Mouse (Mus musculus): ENCODE measurements around the gene Ace3. TPM values are rescaled to one million over a fixed set of nuclear protein-coding genes. Genes with fewer than 3 reads are reported as not detected.

Ace3 gene
- total RNA-seq, 2 experiments from 2014 or later: not detected

DNA sequence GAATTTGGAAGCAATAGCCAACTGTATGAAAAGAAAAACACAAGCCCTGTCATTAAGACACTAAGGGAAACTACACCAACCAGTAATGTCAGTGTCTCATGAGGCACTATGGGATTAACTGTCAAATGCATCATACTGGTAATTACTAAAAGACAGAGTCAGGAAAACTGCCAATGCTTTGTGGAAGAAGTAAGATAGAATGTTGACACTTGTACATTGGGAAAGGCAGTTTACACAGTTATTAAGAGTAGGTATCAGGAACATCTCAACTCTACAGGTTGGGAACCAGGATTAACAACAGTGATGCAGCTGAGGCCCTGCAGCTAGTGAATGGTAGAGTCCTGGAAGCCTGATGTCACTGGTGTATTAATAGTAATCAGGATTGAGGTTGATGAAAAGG lies 49.9 kb downstream of the Ace3 start:
- DNase-seq: no peak

DNA sequence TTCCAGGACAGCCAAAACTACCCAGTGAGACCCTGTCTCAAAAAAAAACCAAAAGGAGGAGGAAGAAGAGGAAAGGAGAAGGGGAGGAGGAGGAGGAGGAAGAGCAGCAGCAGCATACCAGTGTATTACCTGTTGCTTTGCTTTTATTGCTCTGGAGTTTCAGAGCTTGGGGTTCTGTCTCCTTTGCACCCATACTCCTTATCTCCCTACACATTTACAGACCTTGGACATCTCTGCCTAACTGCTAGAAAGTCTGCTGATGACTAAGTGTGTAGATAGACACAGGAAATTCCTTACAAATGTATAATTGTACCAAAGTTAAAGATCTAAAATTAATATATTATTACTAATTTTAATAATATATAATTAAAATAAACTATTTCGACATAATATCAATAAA lies 50.8 kb downstream of the Ace3 start:
- no peak for DNase-seq

DNA sequence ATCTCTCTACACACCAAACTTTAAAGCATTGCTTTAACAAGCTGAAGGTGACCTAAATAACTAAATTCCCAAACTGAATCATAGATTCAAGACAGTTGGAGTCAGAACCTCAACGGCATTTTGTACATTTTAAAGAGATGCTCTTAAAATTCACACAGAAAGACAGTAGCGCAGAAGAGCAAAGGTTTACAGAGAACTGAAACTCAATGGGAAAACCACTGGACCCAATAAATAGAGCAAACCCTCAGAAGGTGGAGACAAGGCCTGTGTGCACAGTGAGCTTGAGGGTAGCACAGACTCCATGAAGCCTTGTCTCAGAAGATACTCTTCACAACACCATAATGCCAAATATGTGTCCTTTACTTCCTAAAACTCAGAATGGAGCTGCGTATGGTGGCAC lies 51.3 kb downstream of the Ace3 start:
- DNase-seq: no peak

DNA sequence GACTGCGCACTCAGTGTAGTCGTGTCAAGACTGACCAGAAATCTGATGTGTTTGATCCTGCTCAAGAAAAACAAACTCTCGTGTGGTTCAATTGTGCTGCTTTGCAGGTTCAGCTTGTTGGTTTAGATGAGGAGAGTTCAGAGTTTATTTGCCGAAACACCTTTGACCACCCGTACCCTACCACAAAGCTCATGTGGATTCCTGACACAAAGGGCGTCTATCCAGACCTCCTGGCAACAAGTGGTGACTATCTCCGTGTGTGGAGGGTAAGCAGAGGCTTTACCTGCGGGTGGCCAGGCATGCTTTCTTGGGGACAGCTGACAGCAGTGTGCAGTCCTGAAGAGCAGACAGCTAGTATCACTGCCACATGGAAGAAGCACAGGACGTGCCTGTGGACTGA lies 52.1 kb downstream of the Ace3 start:
- no peak for DNase-seq

DNA sequence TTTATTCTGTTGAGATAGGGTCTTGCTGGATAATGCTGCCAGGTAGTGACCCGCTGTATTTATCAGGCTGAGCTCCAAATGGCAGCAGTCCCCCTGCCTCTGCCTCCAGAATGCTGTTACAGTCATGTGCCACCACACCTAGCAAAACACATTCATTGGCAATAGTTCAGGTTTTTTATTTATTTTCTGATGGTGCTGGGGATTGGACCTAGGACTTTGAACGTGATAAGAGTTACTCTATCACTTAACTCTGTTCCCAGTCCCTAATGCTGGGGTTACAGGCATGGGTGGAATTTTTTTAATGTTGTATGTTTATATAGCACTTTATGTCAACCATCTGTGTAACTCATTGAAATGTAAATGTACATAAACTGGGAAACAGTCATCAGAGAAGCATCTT lies 59.4 kb downstream of the Ace3 start:
- DNase-seq: no peak

DNA sequence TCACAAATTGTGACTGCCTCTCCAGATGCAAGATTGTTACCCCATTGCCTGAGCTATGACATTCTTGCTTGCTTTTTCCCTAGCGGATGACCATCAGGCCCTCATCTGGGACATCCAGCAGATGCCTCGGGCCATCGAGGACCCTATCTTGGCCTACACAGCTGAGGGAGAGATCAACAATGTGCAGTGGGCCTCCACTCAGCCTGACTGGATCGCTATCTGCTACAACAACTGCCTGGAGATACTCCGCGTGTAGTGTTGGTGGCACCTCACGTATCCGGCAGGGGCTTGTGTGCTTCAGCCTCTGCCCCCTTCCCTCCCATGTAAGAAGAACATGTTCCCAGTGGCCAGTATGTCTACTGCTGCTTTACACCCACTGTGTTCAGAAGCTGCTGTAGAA lies 60.1 kb downstream of the Ace3 start:
- DNase-seq: no peak

Other genes starting within 250 kb of the Ace3 start
- gene Cyb561, start 41.3 kb upstream of the Ace3 start, total RNA-seq (2021): 100 to 1,000 TPM; 134 to 165 TPM
- gene Ace, start 26.7 kb upstream of the Ace3 start, total RNA-seq (2021): 10 to 100 TPM in 1 of 2 experiments, 1 to 10 TPM in 1; 8.0 to 15.5 TPM
- under 1 TPM in 1 of 2 experiments, not detected in 1; 0.13 TPM for gene Kcnh6, start 13.4 kb downstream of the Ace3 start, total RNA-seq (2021)
- gene Dcaf7, start 42.2 kb downstream of the Ace3 start, total RNA-seq (2021): 10 to 100 TPM; 53.7 to 58.7 TPM
- 10 to 100 TPM; 27.2 to 36.0 TPM for gene Taco1, start 71.4 kb downstream of the Ace3 start, total RNA-seq (2021)
- gene Map3k3, start 89.9 kb downstream of the Ace3 start, total RNA-seq (2021): 10 to 100 TPM; 40.5 to 40.8 TPM
- not detected for gene Gm10840, start 166.2 kb downstream of the Ace3 start, total RNA-seq (2021)
- gene Limd2, start 166.2 kb downstream of the Ace3 start, total RNA-seq (2021): 10 to 100 TPM; 11.8 to 15.0 TPM
- 10 to 100 TPM; 13.1 to 15.4 TPM for gene Strada, start 207.5 kb downstream of the Ace3 start, total RNA-seq (2021)
- 100 to 1,000 TPM; 113 to 115 TPM for gene Ccdc47, start 221.7 kb downstream of the Ace3 start, total RNA-seq (2021)
- 10 to 100 TPM; 52.4 to 54.8 TPM for gene Ddx42, start 222.3 kb downstream of the Ace3 start, total RNA-seq (2021)

Measured in adrenal gland, postnatal 36 days (tissue).